Mouse (Mus musculus): ENCODE results near the gene Tekt5. TPM values are rescaled to one million over a fixed set of nuclear protein-coding genes. Genes with fewer than 3 reads are reported as not detected.

Gene Tekt5
- polyA plus RNA-seq, 1 experiment from 2014 or later, result 0.74 TPM

DNA sequence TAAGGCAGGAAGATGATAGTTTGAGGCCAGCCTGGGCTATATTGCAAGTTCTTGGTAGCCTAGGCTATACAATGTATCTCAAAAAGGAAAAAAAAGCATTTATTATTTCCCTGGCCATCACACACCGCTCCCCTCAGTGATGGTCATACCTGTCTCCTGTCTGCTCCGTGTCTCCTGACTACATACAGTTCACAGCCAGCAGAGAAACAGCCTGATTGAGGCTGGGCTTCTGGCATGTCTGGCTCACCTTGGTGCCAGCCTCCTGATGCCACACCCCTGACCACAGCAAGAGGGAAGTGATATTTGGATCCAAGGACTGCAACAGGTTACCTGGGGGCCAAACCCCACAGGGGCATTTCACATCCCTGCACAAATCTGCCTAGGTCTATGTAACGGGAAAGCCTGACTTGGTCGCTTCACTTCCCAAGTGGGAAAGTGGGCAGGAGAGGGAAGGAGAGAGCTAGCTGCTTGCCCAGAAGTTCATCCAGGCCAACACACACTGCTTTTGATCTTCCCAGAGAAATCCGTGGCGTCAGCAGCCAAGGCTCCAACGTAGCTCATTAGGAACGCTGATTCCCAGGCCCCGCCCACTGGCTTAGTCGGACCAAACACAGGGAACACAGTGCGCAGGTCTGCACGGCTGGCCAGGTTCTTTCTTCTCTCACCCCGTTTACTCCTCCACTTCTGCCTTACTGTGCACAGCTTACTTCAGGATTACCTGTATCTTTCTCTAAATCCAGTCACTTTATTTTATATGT, 20.9 kb downstream of the Tekt5 start:
- ATAC-seq, result peak; percentile 90
- no peak overlapping the region for H3K27ac ChIP-seq
- no peaks in the 10 kb centered on the region for H3K27me3 ChIP-seq
- no peaks in the 10 kb centered on the region for H3K36me3 ChIP-seq (ENCODE audit: poor library complexity, severe bottlenecking)
- 18% methylated on average over 13 of the region's 13 CpGs for WGBS
- H3K4me3 ChIP-seq, result peak overlapping the region; percentile 23
- H3K4me2 ChIP-seq, result peak overlapping the region; percentile 58
- peak overlapping the region; percentile 37; the same call in 1 of the 2 replicates for H3K9ac ChIP-seq
- no peaks in the 10 kb centered on the region for H3K9me3 ChIP-seq (replicated peaks)
- H3K4me1 ChIP-seq, result peaks cover 13% of the 10 kb centered on the region

DNA sequence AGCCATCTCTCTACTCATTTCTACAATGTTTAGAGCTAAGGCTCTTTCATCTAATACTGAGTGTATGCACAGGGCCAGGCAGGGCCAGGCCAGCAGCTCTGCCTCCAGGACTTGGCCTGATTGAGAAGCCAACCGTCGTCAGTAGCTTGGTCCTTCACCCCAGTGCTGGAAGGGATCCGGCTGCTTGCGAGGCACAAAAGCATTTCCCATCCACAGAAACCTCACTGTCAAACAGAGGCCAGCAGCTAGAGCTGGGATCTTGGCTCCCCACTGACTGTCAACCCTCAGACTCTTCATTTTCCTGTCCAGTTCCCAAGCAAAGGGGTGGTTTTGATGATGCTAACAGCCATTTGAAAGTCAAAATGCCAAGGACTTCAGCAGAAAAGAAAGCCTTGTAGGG, 22.9 kb downstream of the Tekt5 start:
- WGBS, result 78% methylated on average over 4 of the region's 4 CpGs
- H3K9me3 ChIP-seq (replicated peaks), result no peaks in the 10 kb centered on the region
- H3K4me2 ChIP-seq, result no peak overlapping the region
- H3K27me3 ChIP-seq, result no peaks in the 10 kb centered on the region
- H3K4me3 ChIP-seq, result no peak overlapping the region
- no peaks in the 10 kb centered on the region for H3K36me3 ChIP-seq (ENCODE audit: poor library complexity, severe bottlenecking)
- no peak overlapping the region for H3K9ac ChIP-seq
- ATAC-seq, result no peak
- no peak overlapping the region for H3K27ac ChIP-seq
- H3K4me1 ChIP-seq, result peaks cover 14% of the 10 kb centered on the region

DNA sequence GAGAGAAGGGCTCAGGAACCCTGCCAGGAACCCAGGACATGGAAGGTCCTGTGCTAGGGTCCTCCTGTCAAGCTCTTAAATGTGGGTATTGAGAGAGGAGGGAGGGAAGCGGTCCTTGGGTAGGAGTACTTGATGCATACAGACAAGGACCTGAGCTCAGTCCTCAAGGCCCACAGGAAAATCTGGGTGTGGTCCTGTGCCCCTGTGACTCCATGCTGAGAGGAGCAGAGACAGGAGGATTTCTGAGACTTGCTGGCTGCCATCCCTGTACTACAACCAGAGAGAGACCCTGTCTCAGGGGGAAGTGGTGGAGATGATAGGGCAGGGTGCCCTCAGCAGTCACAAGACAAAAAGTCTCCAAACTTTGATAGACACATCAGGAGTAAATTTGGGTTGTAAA, 25.3 kb downstream of the Tekt5 start:
- Histone ChIP-seq H3K9me3 (replicated peaks) (no peaks in the 10 kb centered on the region), H3K27me3 (no peaks in the 10 kb centered on the region), H3K4me2 (no peak overlapping the region), H3K4me1 (peaks cover 24% of the 10 kb centered on the region), H3K4me3 (no peak overlapping the region), H3K9ac (no peak overlapping the region), H3K36me3 (ENCODE audit: poor library complexity, severe bottlenecking) (no peaks in the 10 kb centered on the region), H3K27ac (no peak overlapping the region; the same call in 1 of the 2 replicates)
- WGBS, result 75% methylated on average over 1 of the region's 1 CpGs
- no peak for ATAC-seq

DNA sequence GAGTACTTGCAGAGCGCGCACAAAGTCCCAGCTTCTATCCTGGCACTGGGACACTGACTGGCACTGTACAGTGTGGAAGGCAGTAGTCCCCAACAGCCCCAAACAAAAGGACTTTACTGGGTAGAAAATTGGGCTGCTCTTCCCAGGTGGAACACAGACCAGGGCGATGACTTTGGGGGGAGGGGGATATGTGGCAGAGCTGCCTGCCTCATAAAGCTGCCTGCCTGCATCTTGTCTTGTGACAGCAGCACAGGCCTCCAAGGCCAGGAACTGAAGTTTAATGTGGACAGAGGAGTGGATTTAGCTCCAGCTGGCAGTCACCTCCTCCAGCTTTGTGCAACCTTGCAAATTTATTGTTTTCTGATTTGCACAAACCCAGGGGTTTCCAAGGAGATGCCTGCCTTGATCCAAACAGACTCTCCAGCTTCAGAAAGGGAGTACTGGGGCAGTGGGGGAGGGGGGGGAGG, 25.8 kb downstream of the Tekt5 start:
- H3K27me3 ChIP-seq, result no peaks in the 10 kb centered on the region
- no peak overlapping the region for H3K9ac ChIP-seq
- no peak overlapping the region for H3K27ac ChIP-seq
- no peak for ATAC-seq
- H3K4me2 ChIP-seq, result no peak overlapping the region
- H3K9me3 ChIP-seq (replicated peaks), result no peaks in the 10 kb centered on the region
- H3K4me1 ChIP-seq, result peaks cover 20% of the 10 kb centered on the region
- WGBS, result 61% methylated on average over 3 of the region's 3 CpGs
- H3K36me3 ChIP-seq (ENCODE audit: poor library complexity, severe bottlenecking), result no peaks in the 10 kb centered on the region
- H3K4me3 ChIP-seq, result no peak overlapping the region

DNA sequence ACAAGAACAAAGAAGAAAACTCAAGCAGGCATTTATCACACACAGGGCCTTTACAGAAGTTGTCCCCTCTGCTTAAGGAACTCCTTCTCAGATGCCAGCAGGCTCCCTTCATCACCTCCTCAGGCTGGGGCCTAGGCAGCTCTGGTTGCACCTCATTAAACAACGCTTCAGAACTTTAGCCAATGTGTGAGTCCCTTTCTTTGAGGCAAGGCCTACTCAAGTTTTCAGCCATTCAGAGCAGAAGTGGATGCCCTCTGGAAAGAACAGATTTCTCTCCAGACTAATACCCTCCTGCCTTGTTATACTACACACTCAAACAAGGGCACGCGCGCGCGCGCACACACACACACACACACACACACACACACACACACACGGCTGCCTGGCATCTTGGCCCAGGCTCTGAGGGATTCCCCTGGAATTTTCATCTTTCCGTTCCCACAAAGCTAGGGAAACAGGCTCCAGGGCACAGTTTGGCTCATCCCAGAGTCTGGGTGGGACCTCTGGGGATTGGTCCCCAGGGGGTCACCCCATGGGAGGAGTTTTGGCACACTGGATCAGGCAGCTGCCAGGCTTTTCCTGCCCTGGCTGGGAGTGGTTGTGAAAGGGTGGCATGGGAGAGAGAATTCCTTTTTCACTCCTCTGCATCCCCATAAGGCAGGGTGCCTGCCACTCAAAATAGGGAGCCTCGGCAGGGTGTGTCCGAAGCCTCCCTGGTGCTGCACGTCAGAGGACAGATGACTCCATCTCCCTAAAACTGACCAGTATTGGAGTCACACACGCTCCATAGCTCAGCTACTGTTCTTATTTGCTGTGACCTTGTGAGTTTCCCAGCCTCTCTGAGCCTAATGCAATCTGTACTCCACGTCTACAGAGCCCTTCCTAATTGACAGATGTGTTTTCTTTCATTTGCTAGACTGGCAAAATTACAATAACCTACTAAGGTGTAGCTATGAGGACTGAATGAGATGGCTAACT, 28.8 kb downstream of the Tekt5 start:
- H3K4me1 ChIP-seq, result peaks cover 16% of the 10 kb centered on the region
- 0 out of 2 replicates have a peak overlapping the region, but pooled peaks have one; percentile 12 for H3K9ac ChIP-seq
- peak; percentile 90 for ATAC-seq
- H3K27me3 ChIP-seq, result no peaks in the 10 kb centered on the region
- no peak overlapping the region for H3K4me3 ChIP-seq
- no peak overlapping the region for H3K4me2 ChIP-seq
- WGBS, result 72% methylated on average over 14 of the region's 14 CpGs
- H3K36me3 ChIP-seq (ENCODE audit: poor library complexity, severe bottlenecking), result no peaks in the 10 kb centered on the region
- no peaks in the 10 kb centered on the region for H3K9me3 ChIP-seq (replicated peaks)
- peak overlapping the region; percentile 59 for H3K27ac ChIP-seq

DNA sequence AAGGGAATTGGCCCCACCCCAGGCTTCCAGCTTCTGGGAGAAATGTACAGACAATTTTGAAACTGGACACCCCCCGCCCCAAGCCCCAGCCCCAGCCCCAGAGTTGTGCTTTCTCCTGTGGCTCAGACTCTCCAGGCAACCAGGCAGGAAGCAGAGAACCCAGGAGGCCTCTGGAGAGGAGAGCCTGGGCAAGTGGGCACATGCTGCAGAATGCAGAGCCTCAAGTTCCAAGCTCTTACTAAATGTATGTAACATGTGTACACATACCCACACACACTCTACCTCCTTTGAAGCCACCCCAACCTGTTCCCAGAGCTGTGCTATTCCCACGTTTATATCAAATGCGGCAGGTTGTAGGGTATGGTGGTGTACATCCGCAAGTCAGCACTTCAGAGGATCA, 29.5 kb downstream of the Tekt5 start:
- Histone ChIP-seq H3K27ac (peak overlapping the region; percentile 35; the same call in 1 of the 2 replicates), H3K27me3 (0 out of 2 replicates have a peak, but pooled peaks cover 4% of the 10 kb centered on the region)
- no peak for ATAC-seq

DNA sequence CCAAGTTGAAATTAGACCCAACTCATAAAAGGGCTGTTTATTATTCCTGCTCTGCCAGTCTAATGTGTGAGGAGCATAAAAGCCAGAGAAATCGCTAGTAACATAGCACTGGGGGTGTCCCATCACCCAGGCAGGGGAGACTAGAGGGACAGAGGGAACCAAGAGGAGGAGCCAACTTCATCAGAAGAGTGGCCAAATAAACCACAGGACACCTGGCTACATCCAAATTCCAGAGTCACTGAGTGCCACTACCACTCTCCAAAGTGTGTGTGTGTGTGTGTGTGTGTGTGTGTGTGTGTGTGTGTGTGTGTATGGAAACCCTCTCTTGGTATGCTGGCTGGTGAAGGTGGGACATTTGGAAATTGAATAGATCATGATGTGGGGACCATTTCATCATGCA, 32.2 kb downstream of the Tekt5 start:
- H3K27ac ChIP-seq, result no peak overlapping the region
- H3K4me2 ChIP-seq, result no peak overlapping the region
- no peaks in the 10 kb centered on the region for H3K9me3 ChIP-seq (replicated peaks)
- H3K4me3 ChIP-seq, result no peak overlapping the region
- no peak overlapping the region for H3K9ac ChIP-seq
- H3K36me3 ChIP-seq (ENCODE audit: poor library complexity, severe bottlenecking), result no peaks in the 10 kb centered on the region
- ATAC-seq, result no peak
- H3K4me1 ChIP-seq, result peaks cover 14% of the 10 kb centered on the region
- peaks cover 4% of the 10 kb centered on the region; the same call in 1 of the 2 replicates for H3K27me3 ChIP-seq
- 73% methylated on average over 1 of the region's 1 CpGs for WGBS

More for the DNA sequence above, 29.5 kb downstream of the Tekt5 start:
- Histone ChIP-seq H3K4me2 (no peak overlapping the region), H3K9me3 (replicated peaks) (no peaks in the 10 kb centered on the region), H3K9ac (no peak overlapping the region), H3K4me1 (peaks cover 16% of the 10 kb centered on the region), H3K4me3 (no peak overlapping the region), H3K36me3 (ENCODE audit: poor library complexity, severe bottlenecking) (no peaks in the 10 kb centered on the region)
- WGBS, result 78% methylated on average over 4 of the region's 4 CpGs

DNA sequence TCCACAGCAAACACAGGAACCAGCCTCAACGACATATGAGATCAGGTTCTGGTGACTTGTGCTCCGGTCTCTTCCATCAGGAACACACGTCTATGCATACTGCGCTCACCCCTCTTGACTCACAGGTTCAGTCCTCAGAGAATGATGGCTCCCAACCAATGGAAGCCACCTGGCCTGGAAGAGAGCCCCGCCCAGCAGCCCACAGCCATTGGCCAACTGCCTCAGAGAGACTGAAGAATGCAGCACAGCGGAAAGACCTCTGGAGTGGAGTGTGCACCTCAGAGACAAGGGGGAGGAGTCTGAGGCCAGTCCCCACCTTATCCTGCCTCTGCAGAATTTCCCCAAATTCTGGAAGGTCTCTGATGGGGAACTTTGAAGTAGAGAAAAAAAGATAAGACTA, 36.0 kb downstream of the Tekt5 start:
- no peak for ATAC-seq
- H3K9me3 ChIP-seq (replicated peaks), result no peaks in the 10 kb centered on the region
- H3K4me1 ChIP-seq, result no peaks in the 10 kb centered on the region; the same call in 1 of the 2 replicates
- no peak overlapping the region for H3K4me3 ChIP-seq
- no peaks in the 10 kb centered on the region for H3K36me3 ChIP-seq (ENCODE audit: poor library complexity, severe bottlenecking)
- 88% methylated on average over 6 of the region's 6 CpGs for WGBS
- no peak overlapping the region for H3K9ac ChIP-seq
- no peak overlapping the region for H3K27ac ChIP-seq
- no peak overlapping the region for H3K4me2 ChIP-seq
- peaks cover 4% of the 10 kb centered on the region; the same call in 1 of the 2 replicates for H3K27me3 ChIP-seq

DNA sequence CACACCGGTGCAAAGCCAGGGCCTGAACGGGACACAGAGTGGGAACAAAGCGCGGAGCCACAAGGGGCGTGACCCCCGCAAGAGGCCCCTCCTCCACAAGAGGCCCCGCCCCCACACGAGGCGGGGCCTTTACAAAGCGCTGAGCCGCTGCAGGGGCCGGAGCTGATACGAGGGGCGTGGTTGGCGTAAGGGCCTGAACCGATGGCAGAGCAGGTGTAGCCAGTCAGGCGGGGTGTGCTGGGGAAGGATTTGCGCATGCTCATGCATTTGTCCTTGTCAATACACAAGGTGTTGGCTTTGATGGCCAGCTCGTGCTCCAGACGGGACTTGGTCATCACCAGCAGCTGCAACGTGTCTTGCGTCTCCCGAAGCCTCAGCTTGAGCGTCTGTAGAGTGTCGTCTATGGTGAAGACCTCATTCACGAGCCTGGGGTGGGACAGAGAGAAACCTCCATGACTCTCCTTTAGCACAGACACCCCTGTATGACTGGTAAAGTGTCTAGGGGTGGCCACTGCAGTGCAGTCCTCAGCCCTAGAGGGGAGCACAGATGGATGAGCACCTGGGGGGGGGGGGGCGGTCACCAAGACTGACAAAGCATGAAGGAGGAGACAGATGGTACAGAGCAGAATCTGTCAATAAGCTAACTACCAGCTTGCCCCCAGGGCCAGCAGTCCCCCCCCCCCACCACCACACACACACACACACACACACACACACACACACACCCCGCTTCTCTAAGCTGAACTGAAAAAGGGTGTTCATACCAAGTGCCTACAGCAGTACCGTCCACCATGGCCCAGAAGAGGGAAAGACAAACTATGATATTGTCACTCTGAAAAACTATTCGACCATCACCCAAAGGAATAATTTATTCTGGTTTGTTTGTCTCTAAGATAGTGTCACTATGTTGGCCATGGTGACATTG, 37.0 kb downstream of the Tekt5 start:
- Histone ChIP-seq H3K9me3 (replicated peaks) (no peaks in the 10 kb centered on the region), H3K36me3 (ENCODE audit: poor library complexity, severe bottlenecking) (no peaks in the 10 kb centered on the region), H3K4me2 (peak overlapping the region; percentile 54), H3K27ac (no peak overlapping the region), H3K4me3 (peak overlapping the region; percentile 33), H3K9ac (no peak overlapping the region; the same call in 1 of the 2 replicates), H3K27me3 (peaks cover 4% of the 10 kb centered on the region; the same call in 1 of the 2 replicates), H3K4me1 (no peaks in the 10 kb centered on the region; the same call in 1 of the 2 replicates)
- peak; percentile 86 for ATAC-seq
- 14% methylated on average over 29 of the region's 30 CpGs for WGBS

DNA sequence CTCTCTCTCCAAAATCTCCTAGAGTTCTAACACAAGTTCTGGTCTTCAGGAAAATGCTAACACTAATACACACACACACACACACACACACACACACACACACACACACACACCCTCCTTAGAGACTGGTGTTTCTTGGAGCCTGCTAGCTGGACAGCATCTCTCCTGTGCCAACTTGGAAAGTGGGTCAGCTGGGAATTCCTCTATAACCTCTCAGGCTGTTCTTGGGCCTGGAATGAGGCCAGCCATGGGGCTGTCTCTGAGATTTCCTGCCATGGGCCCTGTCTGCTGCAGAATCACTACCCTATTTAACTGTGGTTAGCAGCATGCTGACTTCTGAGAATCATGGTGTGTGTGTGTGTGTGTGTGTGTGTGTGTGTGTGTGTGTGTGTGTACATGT, 40.3 kb downstream of the Tekt5 start:
- H3K36me3 ChIP-seq (ENCODE audit: poor library complexity, severe bottlenecking), result no peaks in the 10 kb centered on the region
- no peaks in the 10 kb centered on the region for H3K9me3 ChIP-seq (replicated peaks)
- H3K27ac ChIP-seq, result no peak overlapping the region
- no peak overlapping the region for H3K4me3 ChIP-seq
- no peaks in the 10 kb centered on the region; the same call in 1 of the 2 replicates for H3K4me1 ChIP-seq
- ATAC-seq, result no peak
- no peak overlapping the region for H3K4me2 ChIP-seq
- H3K27me3 ChIP-seq, result no peaks in the 10 kb centered on the region
- no peak overlapping the region for H3K9ac ChIP-seq

DNA sequence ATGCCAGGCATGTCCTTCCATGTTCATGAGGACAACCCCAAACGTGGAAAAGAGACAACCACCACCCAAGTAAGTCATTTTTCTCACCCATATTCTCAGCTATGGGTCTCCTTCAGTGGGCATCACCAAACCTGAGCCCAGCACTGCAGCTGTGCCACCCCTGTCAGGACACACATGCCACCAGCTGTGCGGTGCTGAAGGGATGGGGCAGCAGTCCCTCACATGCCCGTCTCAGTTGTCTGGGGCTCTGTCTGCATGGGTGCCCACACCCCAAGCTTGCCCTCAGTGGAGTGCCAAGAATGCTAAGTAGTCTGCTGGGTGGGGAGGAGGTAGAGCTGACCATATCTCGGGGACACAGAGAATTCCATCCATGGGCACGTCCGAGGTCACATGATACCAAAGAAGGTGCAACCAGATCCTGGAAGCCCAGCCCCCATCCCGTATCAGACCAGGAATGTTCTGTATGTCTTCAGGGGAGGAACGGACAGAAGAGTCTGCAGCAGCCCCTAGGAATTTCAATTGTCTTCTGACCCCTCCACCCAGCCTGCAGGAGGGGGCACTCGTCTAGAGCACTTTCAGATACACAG, 44.1 kb downstream of the Tekt5 start:
- Histone ChIP-seq H3K4me1 (0 out of 2 replicates have a peak, but pooled peaks cover 3% of the 10 kb centered on the region), H3K36me3 (ENCODE audit: poor library complexity, severe bottlenecking) (no peaks in the 10 kb centered on the region), H3K4me2 (no peak overlapping the region), H3K27ac (no peak overlapping the region), H3K9ac (no peak overlapping the region), H3K9me3 (replicated peaks) (no peaks in the 10 kb centered on the region), H3K27me3 (no peaks in the 10 kb centered on the region), H3K4me3 (no peak overlapping the region)
- 70% methylated on average over 9 of the region's 9 CpGs for WGBS
- ATAC-seq, result no peak

All from forebrain, embryonic 13.5 days (tissue).